Mouse (Mus musculus) limb, embryonic 10.5 days (tissue): Measurements from ENCODE around the gene Fgd5. TPM values are rescaled to one million over a fixed set of nuclear protein-coding genes. Genes with fewer than 3 reads are reported as not detected.
"Not testable (repeated sequence)": the region's sequence is repeated elsewhere in the genome, so short reads cannot be mapped to it uniquely, and the experiment has no call there.

Source experiments
- DNase-seq: peaks from one replicate; pipeline ENCODE4 v3.0.0-alpha.2; 2017; ENCODE audit warnings: low spot score
- H3K27ac ChIP-seq: fragments of 300-500 bp; sonication (generic); 2 replicates; pipeline ENCODE4 v1.5.1; 2016; ENCODE audit warnings: mild to moderate bottlenecking
- H3K27me3 ChIP-seq: fragments of 300-500 bp; sonication (generic); 2 replicates; pipeline ENCODE4 v1.6.1; 2016; ENCODE audit warnings: low read depth, mild to moderate bottlenecking; ENCODE audit not compliant: poor library complexity, severe bottlenecking
- H3K36me3 ChIP-seq: fragments of 300-500 bp; sonication (generic); 2 replicates; pipeline ENCODE4 v1.6.1; 2016; ENCODE audit warnings: mild to moderate bottlenecking, moderate library complexity
- H3K4me1 ChIP-seq: fragments of 300-500 bp; sonication (generic); 2 replicates; pipeline ENCODE4 v1.6.1; 2016
- H3K4me3 ChIP-seq: fragments of 300-500 bp; sonication (generic); 2 replicates; pipeline ENCODE4 v1.5.1; 2016; ENCODE audit warnings: mild to moderate bottlenecking, moderate library complexity
- H3K9me3 ChIP-seq: fragments of 300-500 bp; sonication (generic); replicated peaks from 2 replicates; pipeline ENCODE4 v1.6.1; 2016; ENCODE audit warnings: mild to moderate bottlenecking
- WGBS: fragments of 180-500 bp; shearing (Covaris S2); methylation state at CpG from one replicate; pipeline ENCODE4 v1.1.7; 2016; 5-methylcytosine and 5-hydroxymethylcytosine counted together
- polyA plus RNA-seq: library from polyadenylated mRNA; unstranded; fragments of >200 nt; fragmentation: Nextera tagmentation; extraction: Ambion mirVana; gene quantifications from 2 replicates; pipeline ENCODE4 v1.2.1, GENCODE M21; 2016

Fgd5 gene
- polyA plus RNA-seq, 1 experiment from 2014 or later = 8.0 TPM

GRCm38 (mm10) chr6:92042850-92043249, 64.2 kb downstream of the Fgd5 start:
- WGBS = 97% methylated on average over 1 of the region's 1 CpGs
- Histone ChIP-seq H3K36me3 (no peaks in the 10 kb centered on the region), H3K27me3 (no peaks in the 10 kb centered on the region), H3K9me3 (no peaks in the 10 kb centered on the region), H3K4me1 (no peaks in the 10 kb centered on the region), H3K27ac (no peak overlapping the region), H3K4me3 (no peak overlapping the region)
- no peak for DNase-seq

GRCm38 (mm10) chr6:92057768-92058167, 79.1 kb downstream of the Fgd5 start:
- no peak overlapping the region for H3K27ac ChIP-seq
- no peaks in the 10 kb centered on the region for H3K9me3 ChIP-seq
- DNase-seq = no peak
- no peak overlapping the region for H3K4me3 ChIP-seq
- WGBS = 63% methylated on average over 2 of the region's 2 CpGs
- no peaks in the 10 kb centered on the region for H3K27me3 ChIP-seq
- peaks cover 4% of the 10 kb centered on the region; the same call in 1 of the 2 replicates for H3K4me1 ChIP-seq
- no peaks in the 10 kb centered on the region for H3K36me3 ChIP-seq

GRCm38 (mm10) chr6:92061725-92062124, 83.0 kb downstream of the Fgd5 start:
- Histone ChIP-seq H3K4me3 (no peak overlapping the region), H3K27ac (no peak overlapping the region), H3K4me1 (peaks cover 4% of the 10 kb centered on the region; the same call in 1 of the 2 replicates), H3K36me3 (no peaks in the 10 kb centered on the region), H3K9me3 (no peaks in the 10 kb centered on the region), H3K27me3 (no peaks in the 10 kb centered on the region)
- no peak for DNase-seq
- 71% methylated on average over 5 of the region's 5 CpGs for WGBS

GRCm38 (mm10) chr6:92063452-92063851, 84.8 kb downstream of the Fgd5 start:
- WGBS = 80% methylated on average over 2 of the region's 2 CpGs
- H3K36me3 ChIP-seq = no peaks in the 10 kb centered on the region
- no peak for DNase-seq
- H3K4me1 ChIP-seq = peaks cover 4% of the 10 kb centered on the region; the same call in 1 of the 2 replicates
- H3K4me3 ChIP-seq = no peak overlapping the region
- H3K27ac ChIP-seq = no peak overlapping the region; the same call in 1 of the 2 replicates
- H3K9me3 ChIP-seq = no peaks in the 10 kb centered on the region
- H3K27me3 ChIP-seq = peaks cover 3% of the 10 kb centered on the region; the same call in 1 of the 2 replicates

GRCm38 (mm10) chr6:92064101-92064500, 85.4 kb downstream of the Fgd5 start:
- no peak for DNase-seq
- no peak overlapping the region for H3K4me3 ChIP-seq
- peaks cover 3% of the 10 kb centered on the region; the same call in 1 of the 2 replicates for H3K27me3 ChIP-seq
- H3K4me1 ChIP-seq = peaks cover 4% of the 10 kb centered on the region; the same call in 1 of the 2 replicates
- no peaks in the 10 kb centered on the region for H3K36me3 ChIP-seq
- H3K27ac ChIP-seq = no peak overlapping the region
- 88% methylated on average over 10 of the region's 10 CpGs for WGBS
- no peaks in the 10 kb centered on the region for H3K9me3 ChIP-seq

GRCm38 (mm10) chr6:92065721-92066496, 87.2 kb downstream of the Fgd5 start:
- no peak overlapping the region for H3K27ac ChIP-seq
- peak; percentile 72 for DNase-seq
- peaks cover 4% of the 10 kb centered on the region; the same call in 1 of the 2 replicates for H3K4me1 ChIP-seq
- no peaks in the 10 kb centered on the region for H3K9me3 ChIP-seq
- H3K27me3 ChIP-seq = peaks cover 3% of the 10 kb centered on the region; the same call in 1 of the 2 replicates
- H3K36me3 ChIP-seq = no peaks in the 10 kb centered on the region
- no peak overlapping the region for H3K4me3 ChIP-seq
- 52% methylated on average over 12 of the region's 12 CpGs for WGBS

- no peaks in the 10 kb centered on the region for H3K9me3 ChIP-seq
Measured at GRCm38 (mm10) chr6:92067146-92067790, 88.6 kb downstream of the Fgd5 start.

GRCm38 (mm10) chr6:92071121-92071839, 92.6 kb downstream of the Fgd5 start:
- 53% methylated on average over 15 of the region's 15 CpGs for WGBS
- DNase-seq = no peak
- Histone ChIP-seq H3K27ac (no peak overlapping the region), H3K36me3 (no peaks in the 10 kb centered on the region), H3K4me1 (0 out of 2 replicates have a peak, but pooled peaks cover 6% of the 10 kb centered on the region), H3K27me3 (peaks cover 3% of the 10 kb centered on the region; the same call in 1 of the 2 replicates), H3K4me3 (no peak overlapping the region), H3K9me3 (no peaks in the 10 kb centered on the region)

More at GRCm38 (mm10) chr6:92067146-92067790, 88.6 kb downstream of the Fgd5 start:
- WGBS = 38% methylated on average over 16 of the region's 16 CpGs
- no peak overlapping the region for H3K4me3 ChIP-seq
- H3K36me3 ChIP-seq = no peaks in the 10 kb centered on the region
- H3K27me3 ChIP-seq = peaks cover 3% of the 10 kb centered on the region; the same call in 1 of the 2 replicates
- H3K4me1 ChIP-seq = peaks cover 6% of the 10 kb centered on the region; the same call in 1 of the 2 replicates
- peak; percentile 83 for DNase-seq
- no peak overlapping the region for H3K27ac ChIP-seq

- Histone ChIP-seq H3K4me1 (no peaks in the 10 kb centered on the region), H3K36me3 (no peaks in the 10 kb centered on the region), H3K4me3 (no peak overlapping the region), H3K9me3 (no peaks in the 10 kb centered on the region), H3K27me3 (no peaks in the 10 kb centered on the region), H3K27ac (no peak overlapping the region)
- WGBS = 94% methylated on average over 2 of the region's 2 CpGs
- no peak for DNase-seq
Measured at GRCm38 (mm10) chr6:92080730-92081129, 102.1 kb downstream of the Fgd5 start.

GRCm38 (mm10) chr6:92082756-92083155, 104.1 kb downstream of the Fgd5 start:
- Histone ChIP-seq H3K4me1 (no peaks in the 10 kb centered on the region), H3K27ac (no peak overlapping the region), H3K27me3 (no peaks in the 10 kb centered on the region), H3K36me3 (no peaks in the 10 kb centered on the region), H3K4me3 (no peak overlapping the region), H3K9me3 (no peaks in the 10 kb centered on the region)
- WGBS = 86% methylated on average over 4 of the region's 4 CpGs
- no peak for DNase-seq

GRCm38 (mm10) chr6:92084932-92085331, 106.3 kb downstream of the Fgd5 start:
- Histone ChIP-seq H3K27me3 (no peaks in the 10 kb centered on the region), H3K9me3 (no peaks in the 10 kb centered on the region), H3K4me3 (no peak overlapping the region), H3K4me1 (peaks cover under 1% of the 10 kb centered on the region; the same call in 1 of the 2 replicates), H3K27ac (no peak overlapping the region), H3K36me3 (no peaks in the 10 kb centered on the region)
- 82% methylated on average over 3 of the region's 3 CpGs for WGBS
- no peak for DNase-seq

- not testable (repeated sequence) for H3K36me3 ChIP-seq, DNase-seq, H3K9me3 ChIP-seq, H3K27me3 ChIP-seq, H3K4me3 ChIP-seq, H3K27ac ChIP-seq
- peaks cover 23% of the 10 kb centered on the region for H3K4me1 ChIP-seq
- WGBS = 87% methylated on average over 7 of the region's 7 CpGs
Measured at GRCm38 (mm10) chr6:92089141-92089540, 110.5 kb downstream of the Fgd5 start.
